Mouse (Mus musculus): Measurements from ENCODE around the gene Sec61a1. TPM values are rescaled to one million over a fixed set of nuclear protein-coding genes. Genes with fewer than 3 reads are reported as not detected.

Sec61a1 gene
- polyA plus RNA-seq, 1 experiment from 2014 or later, result 125 TPM

- no peak overlapping the region for H3K4me2 ChIP-seq (ENCODE audit: low read depth, low read length)
- peaks cover 11% of the 10 kb centered on the region for H3K4me1 ChIP-seq (ENCODE audit: control insufficient read depth, insufficient read depth, low read length)
- H3K9ac ChIP-seq (replicated peaks; ENCODE audit: low read depth, low read length), result no peak overlapping the region
- no peak overlapping the region for H3K4me3 ChIP-seq (ENCODE audit: low read depth, low read length)
- H3K27me3 ChIP-seq (ENCODE audit: control insufficient read depth, insufficient read depth, low read length), result no peaks in the 10 kb centered on the region
- 81% methylated on average over 3 of the region's 3 CpGs for WGBS
- H3K36me3 ChIP-seq (ENCODE audit: control insufficient read depth, insufficient read depth, low read length), result no peaks in the 10 kb centered on the region
- no peaks in the 10 kb centered on the region for H3K9me3 ChIP-seq (ENCODE audit: control insufficient read depth, low read length)
- ATAC-seq (ENCODE audit: low read depth), result no peak
- H3K27ac ChIP-seq (ENCODE audit: low read depth, low read length), result no peak overlapping the region
Observed at GRCm38 (mm10) chr6:88522606-88523005, 3.9 kb upstream of the Sec61a1 start.

- H3K27ac ChIP-seq (ENCODE audit: low read depth, low read length), result no peak overlapping the region
- no peak overlapping the region for H3K9ac ChIP-seq (replicated peaks; ENCODE audit: low read depth, low read length)
- H3K4me1 ChIP-seq (ENCODE audit: control insufficient read depth, insufficient read depth, low read length), result peaks cover 19% of the 10 kb centered on the region
- H3K4me2 ChIP-seq (ENCODE audit: low read depth, low read length), result no peak overlapping the region
- no peaks in the 10 kb centered on the region for H3K27me3 ChIP-seq (ENCODE audit: control insufficient read depth, insufficient read depth, low read length)
- 89% methylated on average over 7 of the region's 7 CpGs for WGBS
- no peak overlapping the region for H3K4me3 ChIP-seq (ENCODE audit: low read depth, low read length)
- H3K9me3 ChIP-seq (ENCODE audit: control insufficient read depth, low read length), result no peaks in the 10 kb centered on the region
- H3K36me3 ChIP-seq (ENCODE audit: control insufficient read depth, insufficient read depth, low read length), result no peaks in the 10 kb centered on the region
- no peak for ATAC-seq (ENCODE audit: low read depth)
Observed at GRCm38 (mm10) chr6:88521821-88522220, 3.1 kb upstream of the Sec61a1 start.

DNA sequence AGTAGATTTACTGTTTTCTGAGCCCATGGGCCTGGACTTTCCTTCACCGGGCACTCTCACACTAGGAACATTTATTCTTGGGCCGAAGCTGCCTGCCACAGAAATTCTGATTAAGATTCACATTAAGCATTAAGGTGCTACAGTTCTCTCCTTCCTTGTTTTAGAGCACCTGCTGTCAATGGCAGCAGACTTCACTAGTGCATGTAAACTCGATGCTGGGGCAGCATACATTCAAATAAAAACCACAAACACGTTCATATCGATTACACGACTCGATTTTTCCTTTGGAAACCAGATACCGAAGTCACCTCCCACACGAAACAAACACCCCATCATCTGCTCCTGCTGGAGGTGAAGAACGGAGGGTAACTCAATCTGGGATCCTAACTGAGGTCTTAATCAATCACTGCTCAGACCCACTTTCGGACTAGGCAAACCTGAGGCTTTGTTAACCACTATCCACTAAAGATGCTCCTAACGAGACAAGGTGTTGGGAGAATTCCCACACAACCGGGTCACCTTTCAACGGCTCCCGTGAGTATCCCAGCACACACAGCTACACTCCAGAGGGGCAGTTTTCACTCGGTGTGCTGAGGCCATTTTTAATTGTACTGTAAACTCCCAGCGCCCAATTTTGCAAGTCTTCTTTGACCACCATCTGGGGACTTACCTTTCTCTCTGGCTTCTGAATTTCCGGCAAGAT lies 853 bp downstream of the Sec61a1 start:
- peak overlapping the region; percentile 95 for H3K4me3 ChIP-seq (ENCODE audit: low read depth, low read length)
- WGBS, result 15% methylated on average over 18 of the region's 18 CpGs
- peak overlapping the region; percentile 90 for H3K9ac ChIP-seq (replicated peaks; ENCODE audit: low read depth, low read length)
- ATAC-seq (ENCODE audit: low read depth), result no peak
- peak overlapping the region; percentile 91 for H3K4me2 ChIP-seq (ENCODE audit: low read depth, low read length)
- H3K4me1 ChIP-seq (ENCODE audit: control insufficient read depth, insufficient read depth, low read length), result peaks cover 21% of the 10 kb centered on the region
- no peaks in the 10 kb centered on the region for H3K9me3 ChIP-seq (ENCODE audit: control insufficient read depth, low read length)
- peaks cover 28% of the 10 kb centered on the region for H3K36me3 ChIP-seq (ENCODE audit: control insufficient read depth, insufficient read depth, low read length)
- peak overlapping the region; percentile 92; the same call in 1 of the 2 replicates for H3K27ac ChIP-seq (ENCODE audit: low read depth, low read length)
- no peaks in the 10 kb centered on the region for H3K27me3 ChIP-seq (ENCODE audit: control insufficient read depth, insufficient read depth, low read length)

DNA sequence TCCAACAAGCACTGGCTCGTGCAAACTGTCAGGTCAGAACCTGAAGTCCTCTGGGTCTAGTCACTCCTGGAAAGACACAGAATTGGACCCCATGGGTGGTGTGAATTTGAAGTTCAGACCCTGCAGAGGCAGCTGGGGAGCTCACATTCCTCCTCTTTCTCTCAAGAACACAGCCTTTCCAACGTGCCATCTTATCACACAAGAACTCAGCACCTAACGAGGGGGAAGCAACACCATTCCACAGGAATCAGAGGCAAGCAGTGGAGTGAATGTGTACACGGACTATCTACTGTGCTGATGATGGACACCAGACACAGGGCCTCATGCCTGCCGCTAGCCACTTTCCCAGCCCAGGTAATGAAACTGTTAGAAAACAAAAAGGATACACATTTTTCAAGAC lies 2.0 kb downstream of the Sec61a1 start:
- WGBS, result 85% methylated on average over 5 of the region's 5 CpGs
- peaks cover 21% of the 10 kb centered on the region for H3K4me1 ChIP-seq (ENCODE audit: control insufficient read depth, insufficient read depth, low read length)
- H3K36me3 ChIP-seq (ENCODE audit: control insufficient read depth, insufficient read depth, low read length), result peaks cover 40% of the 10 kb centered on the region
- no peaks in the 10 kb centered on the region for H3K9me3 ChIP-seq (ENCODE audit: control insufficient read depth, low read length)
- peak overlapping the region; percentile 18; the same call in 1 of the 2 replicates for H3K9ac ChIP-seq (replicated peaks; ENCODE audit: low read depth, low read length)
- H3K4me2 ChIP-seq (ENCODE audit: low read depth, low read length), result no peak overlapping the region
- ATAC-seq (ENCODE audit: low read depth), result no peak
- no peak overlapping the region for H3K27ac ChIP-seq (ENCODE audit: low read depth, low read length)
- no peak overlapping the region for H3K4me3 ChIP-seq (ENCODE audit: low read depth, low read length)
- no peaks in the 10 kb centered on the region for H3K27me3 ChIP-seq (ENCODE audit: control insufficient read depth, insufficient read depth, low read length)

- no peaks in the 10 kb centered on the region for H3K9me3 ChIP-seq (ENCODE audit: control insufficient read depth, low read length)
- no peak overlapping the region for H3K4me3 ChIP-seq (ENCODE audit: low read depth, low read length)
- peaks cover 21% of the 10 kb centered on the region for H3K4me1 ChIP-seq (ENCODE audit: control insufficient read depth, insufficient read depth, low read length)
- no peak overlapping the region for H3K9ac ChIP-seq (replicated peaks; ENCODE audit: low read depth, low read length)
- ATAC-seq (ENCODE audit: low read depth), result no peak
- 83% methylated on average over 8 of the region's 8 CpGs for WGBS
- H3K27me3 ChIP-seq (ENCODE audit: control insufficient read depth, insufficient read depth, low read length), result no peaks in the 10 kb centered on the region
- H3K4me2 ChIP-seq (ENCODE audit: low read depth, low read length), result no peak overlapping the region
- H3K27ac ChIP-seq (ENCODE audit: low read depth, low read length), result no peak overlapping the region
- H3K36me3 ChIP-seq (ENCODE audit: control insufficient read depth, insufficient read depth, low read length), result peaks cover 47% of the 10 kb centered on the region
Observed at GRCm38 (mm10) chr6:88515971-88516370, 2.7 kb downstream of the Sec61a1 start.

DNA sequence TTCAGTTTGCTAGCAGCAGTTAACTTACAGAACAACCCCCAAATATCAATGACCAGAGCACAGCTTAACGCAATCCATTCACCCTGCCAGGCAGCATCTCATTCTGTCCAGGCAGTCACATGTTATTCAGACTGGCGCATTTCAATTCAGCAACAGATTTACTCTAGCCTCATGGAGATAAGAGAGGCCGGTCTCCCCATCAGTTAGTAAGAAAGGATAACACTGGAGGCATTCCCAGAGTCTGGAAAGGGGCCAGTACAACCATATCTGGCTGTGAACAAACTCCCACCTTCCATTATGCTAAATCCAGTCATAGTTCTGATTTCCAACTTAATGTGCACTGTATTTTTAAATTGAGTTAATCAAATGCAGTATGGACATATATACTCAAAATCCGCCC lies 4.2 kb downstream of the Sec61a1 start:
- WGBS, result 93% methylated on average over 4 of the region's 4 CpGs
- Histone ChIP-seq H3K27ac (ENCODE audit: low read depth, low read length) (no peak overlapping the region), H3K9me3 (ENCODE audit: control insufficient read depth, low read length) (no peaks in the 10 kb centered on the region), H3K4me1 (ENCODE audit: control insufficient read depth, insufficient read depth, low read length) (peaks cover 18% of the 10 kb centered on the region), H3K4me2 (ENCODE audit: low read depth, low read length) (no peak overlapping the region), H3K36me3 (ENCODE audit: control insufficient read depth, insufficient read depth, low read length) (peaks cover 59% of the 10 kb centered on the region), H3K9ac (replicated peaks; ENCODE audit: low read depth, low read length) (no peak overlapping the region), H3K27me3 (ENCODE audit: control insufficient read depth, insufficient read depth, low read length) (no peaks in the 10 kb centered on the region), H3K4me3 (ENCODE audit: low read depth, low read length) (no peak overlapping the region)
- ATAC-seq (ENCODE audit: low read depth), result no peak

- no peaks in the 10 kb centered on the region for H3K27me3 ChIP-seq (ENCODE audit: control insufficient read depth, insufficient read depth, low read length)
- 94% methylated on average over 8 of the region's 8 CpGs for WGBS
Observed at GRCm38 (mm10) chr6:88513984-88514383, 4.7 kb downstream of the Sec61a1 start.

GRCm38 (mm10) chr6:88503044-88503443 lies 15.7 kb downstream of the Sec61a1 start:
- H3K27ac ChIP-seq (ENCODE audit: low read depth, low read length), result no peak overlapping the region
- no peak overlapping the region for H3K9ac ChIP-seq (replicated peaks; ENCODE audit: low read depth, low read length)
- no peak overlapping the region for H3K4me3 ChIP-seq (ENCODE audit: low read depth, low read length)
- H3K36me3 ChIP-seq (ENCODE audit: control insufficient read depth, insufficient read depth, low read length), result peaks cover 51% of the 10 kb centered on the region
- H3K27me3 ChIP-seq (ENCODE audit: control insufficient read depth, insufficient read depth, low read length), result no peaks in the 10 kb centered on the region
- H3K4me2 ChIP-seq (ENCODE audit: low read depth, low read length), result no peak overlapping the region
- ATAC-seq (ENCODE audit: low read depth), result no peak
- H3K9me3 ChIP-seq (ENCODE audit: control insufficient read depth, low read length), result no peaks in the 10 kb centered on the region
- peaks cover 9% of the 10 kb centered on the region; the same call in 1 of the 2 replicates for H3K4me1 ChIP-seq (ENCODE audit: control insufficient read depth, insufficient read depth, low read length)
- WGBS, result 94% methylated on average over 4 of the region's 4 CpGs

More at GRCm38 (mm10) chr6:88513984-88514383, 4.7 kb downstream of the Sec61a1 start:
- peaks cover 64% of the 10 kb centered on the region for H3K36me3 ChIP-seq (ENCODE audit: control insufficient read depth, insufficient read depth, low read length)
- H3K4me1 ChIP-seq (ENCODE audit: control insufficient read depth, insufficient read depth, low read length), result peaks cover 15% of the 10 kb centered on the region
- no peak overlapping the region for H3K4me2 ChIP-seq (ENCODE audit: low read depth, low read length)
- H3K27ac ChIP-seq (ENCODE audit: low read depth, low read length), result no peak overlapping the region
- ATAC-seq (ENCODE audit: low read depth), result no peak
- H3K9me3 ChIP-seq (ENCODE audit: control insufficient read depth, low read length), result no peaks in the 10 kb centered on the region
- no peak overlapping the region for H3K9ac ChIP-seq (replicated peaks; ENCODE audit: low read depth, low read length)
- H3K4me3 ChIP-seq (ENCODE audit: low read depth, low read length), result no peak overlapping the region

GRCm38 (mm10) chr6:88502030-88502970 lies 16.4 kb downstream of the Sec61a1 start:
- Histone ChIP-seq H3K36me3 (ENCODE audit: control insufficient read depth, insufficient read depth, low read length) (peaks cover 47% of the 10 kb centered on the region), H3K9me3 (ENCODE audit: control insufficient read depth, low read length) (no peaks in the 10 kb centered on the region), H3K27me3 (ENCODE audit: control insufficient read depth, insufficient read depth, low read length) (no peaks in the 10 kb centered on the region), H3K27ac (ENCODE audit: low read depth, low read length) (no peak overlapping the region), H3K4me3 (ENCODE audit: low read depth, low read length) (no peak overlapping the region), H3K4me2 (ENCODE audit: low read depth, low read length) (no peak overlapping the region), H3K4me1 (ENCODE audit: control insufficient read depth, insufficient read depth, low read length) (peaks cover 9% of the 10 kb centered on the region; the same call in 1 of the 2 replicates), H3K9ac (replicated peaks; ENCODE audit: low read depth, low read length) (no peak overlapping the region)
- ATAC-seq (ENCODE audit: low read depth), result no peak
- 79% methylated on average over 13 of the region's 13 CpGs for WGBS
